Comparison of ENCODE assay signal across 11 mouse cellular contexts in genomic region chr17:5197083-5197482, GRCm38 (mm10).
"Had no signal": no experiment of that assay in that cellular context is flagged by ENCODE, and none has a peak within 500 bp of the region (broad histone marks: within the 10 kb centered on the region; RNA-seq: fewer than 3 reads in every experiment).

No protein-coding gene starts in this region.

- H3K36me3 ChIP-seq: intestine, embryonic 15.5 days; kidney, embryonic 15.5 days; limb, embryonic 12.5 days; neural tube, embryonic 15.5 days had no signal

- DNase-seq: kidney, adult 18-20 months; kidney, postnatal 14 days; midbrain, embryonic 14.5 days; thymus, postnatal 36 days had no signal

- H3K9me3 ChIP-seq: intestine, embryonic 15.5 days; kidney, embryonic 15.5 days; limb, embryonic 12.5 days; neural tube, embryonic 15.5 days had no signal

- H3K27ac ChIP-seq: kidney, embryonic 15.5 days; left cerebral cortex, adult 2 months; limb, embryonic 12.5 days; neural tube, embryonic 15.5 days had no signal

- H3K4me2 ChIP-seq: intestine, embryonic 15.5 days; kidney, embryonic 15.5 days; limb, embryonic 12.5 days; liver, embryonic 11.5 days; neural tube, embryonic 15.5 days had no signal

- H3K27me3 ChIP-seq: intestine, embryonic 15.5 days; kidney, embryonic 15.5 days; limb, embryonic 12.5 days; neural tube, embryonic 15.5 days had no signal

- H3K9ac ChIP-seq: intestine, embryonic 15.5 days; kidney, embryonic 15.5 days; limb, embryonic 12.5 days; neural tube, embryonic 15.5 days had no signal

- H3K4me3 ChIP-seq: intestine, embryonic 15.5 days; kidney, embryonic 15.5 days; left cerebral cortex, adult 2 months; limb, embryonic 12.5 days; myocyte; neural tube, embryonic 15.5 days had no signal
